Mouse (Mus musculus): ENCODE data around the gene Tbx21. TPM values are rescaled to one million over a fixed set of nuclear protein-coding genes. Genes with fewer than 3 reads are reported as not detected.

Tbx21 gene
- total RNA-seq, 2 experiments from 2014 or later: 0.41 to 0.50 TPM

GRCm38 (mm10) chr11:97084821-97085505 lies 30.2 kb downstream of the Tbx21 start:
- DNase-seq (ENCODE audit: low spot score): no peak

- no peak for DNase-seq (ENCODE audit: low spot score)
Observed at GRCm38 (mm10) chr11:97083401-97084140, 31.6 kb downstream of the Tbx21 start.

GRCm38 (mm10) chr11:97082977-97083376 lies 32.2 kb downstream of the Tbx21 start:
- DNase-seq (ENCODE audit: low spot score): peak; percentile 58

GRCm38 (mm10) chr11:97080291-97080690 lies 34.8 kb downstream of the Tbx21 start:
- DNase-seq (ENCODE audit: low spot score): no peak

GRCm38 (mm10) chr11:97078751-97079150 lies 36.4 kb downstream of the Tbx21 start:
- DNase-seq (ENCODE audit: low spot score): no peak

- no peak for DNase-seq (ENCODE audit: low spot score)
Observed at GRCm38 (mm10) chr11:97074235-97074634, 40.9 kb downstream of the Tbx21 start.

GRCm38 (mm10) chr11:97072533-97072932 lies 42.6 kb downstream of the Tbx21 start:
- peak; percentile 40 for DNase-seq (ENCODE audit: low spot score)

- peak; percentile 60 for DNase-seq (ENCODE audit: low spot score)
Observed at GRCm38 (mm10) chr11:97071129-97071528, 44.0 kb downstream of the Tbx21 start.

- DNase-seq (ENCODE audit: low spot score): no peak
Observed at GRCm38 (mm10) chr11:97069770-97070169, 45.4 kb downstream of the Tbx21 start.

- DNase-seq (ENCODE audit: low spot score): no peak
Observed at GRCm38 (mm10) chr11:97069333-97069732, 45.8 kb downstream of the Tbx21 start.

GRCm38 (mm10) chr11:97066656-97067360 lies 48.3 kb downstream of the Tbx21 start:
- no peak for DNase-seq (ENCODE audit: low spot score)

- DNase-seq (ENCODE audit: low spot score): no peak
Observed at GRCm38 (mm10) chr11:97065538-97066295, 49.4 kb downstream of the Tbx21 start.

GRCm38 (mm10) chr11:97063921-97064295 lies 51.2 kb downstream of the Tbx21 start:
- DNase-seq (ENCODE audit: low spot score): no peak

- DNase-seq (ENCODE audit: low spot score): no peak
Observed at GRCm38 (mm10) chr11:97063274-97063920, 51.7 kb downstream of the Tbx21 start.

GRCm38 (mm10) chr11:97052219-97052646 lies 62.9 kb downstream of the Tbx21 start:
- no peak for DNase-seq (ENCODE audit: low spot score)

GRCm38 (mm10) chr11:97050944-97051586 lies 64.1 kb downstream of the Tbx21 start:
- no peak for DNase-seq (ENCODE audit: low spot score)

GRCm38 (mm10) chr11:97050216-97050943 lies 64.8 kb downstream of the Tbx21 start, which contains the start of gene Osbpl7:
Gene Osbpl7, plus strand, starts transcription at chr11:97050628.
- DNase-seq (ENCODE audit: low spot score): peak; percentile 60

GRCm38 (mm10) chr11:97049492-97050085 lies 65.5 kb downstream of the Tbx21 start:
- DNase-seq (ENCODE audit: low spot score): no peak

GRCm38 (mm10) chr11:97048090-97048650 lies 67.0 kb downstream of the Tbx21 start:
- DNase-seq (ENCODE audit: low spot score): no peak

Data from gastrocnemius, adult 18-20 months (tissue).